ENCODE assay signal across 12 mouse cellular contexts in the genomic region with DNA sequence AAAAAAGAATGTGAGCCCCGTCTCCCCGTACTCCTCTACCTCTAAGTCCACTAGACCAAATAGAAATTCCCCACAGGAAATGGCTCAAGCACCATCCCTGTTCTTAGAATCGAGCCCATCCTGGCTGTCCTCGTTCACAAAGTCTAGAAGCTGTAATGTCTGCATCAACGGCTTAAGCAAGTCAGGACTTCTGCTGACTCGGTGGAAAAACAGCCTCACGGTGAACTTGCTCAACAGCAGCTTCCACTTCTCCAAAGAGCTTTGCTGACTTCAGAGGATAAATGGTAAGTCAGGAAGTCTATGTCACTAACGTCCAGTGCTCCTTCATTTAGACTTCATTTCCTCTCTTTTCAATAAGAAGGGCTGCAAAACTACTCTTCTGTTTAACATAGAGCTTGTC. TPM values are rescaled to one million over a fixed set of nuclear protein-coding genes. Genes with fewer than 3 reads are reported as not detected.
A peak's percentile ranks its signal among the peaks of the same experiment; 100 is the strongest.
DNase-seq lines count a peak whose midpoint lies in the region; ATAC-seq and TF ChIP-seq lines count a peak whose summit lies in the region.
"Had no signal": no experiment of that assay in that cellular context is flagged by ENCODE, and none has a peak within 500 bp of the region (broad histone marks: within the 10 kb centered on the region; RNA-seq: fewer than 3 reads in every experiment).

No protein-coding gene starts in this region.

- TF ChIP-seq CTCF in gastrocnemius, adult 2 months (IDR thresholded peaks at IDR 0.05) = no peak

- H3K4me3 ChIP-seq in gastrocnemius, adult 2 months = no peak overlapping the region
- H3K4me3 ChIP-seq: embryonic facial prominence, embryonic 15.5 days; myocyte had no signal

- intact Hi-C loops in gastrocnemius, adult 2 months (cut with DNase I) = no loop called here

- peak; percentile 96 for ATAC-seq in granulocyte monocyte progenitor cell, adult 5-6 weeks (replicated peaks; ENCODE audit: poor library complexity, severe bottlenecking)
- no peak for ATAC-seq in cerebellum, adult (ENCODE audit: insufficient number of reproducible peaks, low FRiP score, low TSS enrichment)
- ATAC-seq: CD4-positive, CD25-positive, alpha-beta regulatory T cell, adult 4 months had no signal

- peak; percentile 29 for DNase-seq in gastrocnemius, adult 2 months
- DNase-seq in gastrocnemius, postnatal 25 days = no peak
- DNase-seq in left cerebral cortex, adult 9 months (ENCODE audit: low spot score in 2 of 2) = peak; percentile 42 to 52
- DNase-seq in left cerebral cortex, adult 8-10 months (ENCODE audit: low spot score in 2 of 2) = no peak
- peak; percentile 31 for DNase-seq in lung, postnatal 25 days (ENCODE audit: low spot score)
- no peak for DNase-seq in spleen, postnatal 14 days (ENCODE audit: low spot score in 2 of 2)

- no peak overlapping the region for H3K27ac ChIP-seq in gastrocnemius, adult 2 months
- H3K27ac ChIP-seq: embryonic facial prominence, embryonic 15.5 days; liver, embryonic 14.5 days had no signal

RNA-seq across cellular contexts. Expression of gene Tmem87b, which starts 11.4 kb away (rescaled TPM):
- 10 to 100 TPM; 15.9 to 16.1 TPM for total RNA-seq in gastrocnemius, adult 2 months (2021)
- 10 to 100 TPM; 10.6 to 12.2 TPM for total RNA-seq in gastrocnemius, postnatal 25 days (2021)
- total RNA-seq in left cerebral cortex, adult 8-10 months (2022) = 10 to 100 TPM; 32.2 to 36.9 (median 32.9) TPM
- total RNA-seq in granulocyte monocyte progenitor cell, adult 5-6 weeks (2014; fragmentation: Nextera tagmentation) = 11.7 and 18.5 TPM in 2 replicates
- total RNA-seq in granulocyte monocyte progenitor cell, adult 5-6 weeks (2017) = 17.7 and 20.8 TPM in 2 replicates

RNA-seq across cellular contexts. Expression of gene Fbln7, which starts 56.2 kb away (rescaled TPM):
- total RNA-seq in gastrocnemius, adult 2 months (2021) = 1 to 10 TPM; 2.2 to 4.3 TPM
- 1 to 10 TPM; 3.6 to 4.8 TPM for total RNA-seq in gastrocnemius, postnatal 25 days (2021)
- total RNA-seq in left cerebral cortex, adult 8-10 months (2022) = 1 to 10 TPM; 1.7 to 3.0 (median 2.5) TPM
- total RNA-seq in granulocyte monocyte progenitor cell, adult 5-6 weeks (2014; fragmentation: Nextera tagmentation) = not detected in 2 replicates
- total RNA-seq in granulocyte monocyte progenitor cell, adult 5-6 weeks (2017) = not detected in 2 replicates

Comparison
In these comparisons a context has a peak if more than half of its experiments do, and no peak if none do; other contexts are left out.
1. DNase-seq: peak in gastrocnemius, adult 2 months (single experiment), left cerebral cortex, adult 9 months (2 of 2) and lung, postnatal 25 days (single experiment); none in gastrocnemius, postnatal 25 days (single experiment), left cerebral cortex, adult 8-10 months (0 of 2) and spleen, postnatal 14 days (0 of 2).